Mouse (Mus musculus) embryo, embryonic 10 days (tissue): ENCODE data around the gene Dnah2.
A peak's percentile ranks its signal among the peaks of the same experiment; 100 is the strongest.

Experiments
- DNase-seq: peaks from one replicate; pipeline ENCODE4 v3.0.0-alpha.2; 2015; ENCODE audit warnings: low spot score

Gene Dnah2

DNA sequence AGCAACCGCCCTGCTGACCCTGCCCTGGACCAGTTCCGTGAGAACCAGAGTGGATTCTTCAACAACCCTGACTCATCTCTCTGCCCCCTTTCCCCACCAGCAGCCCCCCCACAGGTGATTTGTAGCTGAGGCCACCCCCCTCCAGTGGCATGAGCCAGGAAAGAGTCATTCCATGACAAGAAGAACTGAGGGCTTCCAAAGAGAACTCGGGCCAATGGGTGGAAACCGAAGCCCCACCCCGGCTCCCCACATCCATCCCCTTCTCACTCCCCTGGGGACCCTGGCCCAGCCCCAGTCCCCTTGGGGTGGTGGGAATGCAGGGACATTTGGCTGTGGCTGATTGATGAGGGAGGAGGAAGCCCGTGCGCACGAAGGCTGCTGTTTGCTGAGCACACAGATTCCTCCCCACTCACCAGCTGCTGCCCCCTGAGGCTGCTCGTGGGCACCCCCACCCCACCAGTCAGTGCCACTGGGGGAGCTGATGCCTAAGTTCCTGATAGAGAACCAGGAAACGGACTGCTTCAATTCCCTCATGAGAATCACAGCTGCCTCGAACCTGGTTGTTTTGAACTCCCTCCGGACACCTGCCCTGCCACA, at the start of gene Dnah2:
Gene Dnah2, minus strand, starts transcription at position 51 of the 597 bp plus-strand sequence.
- no peak for DNase-seq

DNA sequence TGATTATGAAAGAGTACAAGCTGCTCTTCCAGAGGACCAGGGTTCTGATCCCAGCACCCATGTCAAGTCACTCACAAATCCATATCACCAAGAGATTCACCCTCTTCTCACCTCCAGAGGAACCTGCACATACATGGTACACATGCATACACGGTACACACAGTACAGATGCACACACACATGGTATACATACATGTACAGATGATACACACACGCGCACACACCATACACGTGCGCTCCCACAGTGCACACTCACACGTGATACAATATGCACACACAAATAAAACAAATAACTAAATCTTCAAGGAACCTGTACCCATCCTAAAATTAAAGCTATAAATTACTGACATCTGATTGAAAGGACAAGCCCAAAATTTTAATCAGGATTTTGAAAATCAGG, 45.9 kb upstream of the Dnah2 start:
- no peak for DNase-seq

DNA sequence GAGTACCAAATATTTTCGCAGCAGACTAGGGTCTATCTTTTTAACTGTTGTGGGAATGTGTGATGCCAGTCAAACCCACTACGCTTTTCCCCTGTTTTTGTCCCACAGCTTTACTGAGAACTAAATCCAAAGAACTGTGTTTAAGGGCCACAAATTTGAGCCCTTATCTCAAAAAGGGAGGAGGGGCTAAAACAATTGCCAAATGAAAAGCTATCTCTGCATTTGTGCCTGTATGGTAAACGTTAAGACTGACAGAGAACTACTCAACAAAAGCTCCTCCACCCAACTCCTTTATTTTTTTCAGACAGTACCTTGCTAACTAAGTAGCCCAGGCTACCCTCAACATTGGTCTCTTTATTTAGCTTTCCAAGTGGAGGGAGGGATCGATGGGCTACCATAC, 43.9 kb upstream of the Dnah2 start:
- DNase-seq: no peak

DNA sequence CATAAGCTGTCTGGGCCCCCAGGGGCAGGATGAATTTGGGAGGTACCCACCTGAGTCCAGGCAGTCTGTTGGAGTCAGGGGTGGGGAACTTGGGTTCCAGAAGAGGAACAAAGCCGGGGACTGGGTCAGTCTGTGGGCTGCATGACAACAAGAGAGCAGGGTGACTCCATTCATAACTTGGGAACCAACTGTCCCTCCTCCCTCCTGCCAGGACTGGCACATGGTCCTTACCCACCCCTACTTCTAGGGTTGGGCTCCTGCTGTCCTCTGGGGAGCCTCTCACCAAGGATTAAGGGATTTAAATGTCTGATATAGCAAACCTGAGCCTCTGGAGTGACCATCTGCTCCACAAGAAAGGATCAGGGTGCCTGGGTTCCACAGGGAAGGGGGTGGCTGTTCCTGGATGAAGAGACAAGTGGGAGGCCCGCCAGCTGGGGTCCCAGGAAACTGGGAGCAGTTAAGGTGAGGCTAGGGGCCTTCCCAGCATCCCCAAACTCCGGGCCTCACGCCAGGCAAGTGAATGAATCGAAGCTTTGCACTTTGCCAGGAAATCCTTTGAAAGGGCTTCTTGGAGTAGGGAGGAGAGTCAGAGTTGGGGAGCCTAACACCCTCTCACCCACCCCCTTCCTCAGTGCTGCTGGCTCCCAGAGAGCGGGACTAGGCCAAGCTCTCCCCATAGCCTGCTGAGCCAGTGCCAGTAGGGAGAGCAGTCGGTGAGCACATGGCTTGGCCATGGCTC, 43.2 kb upstream of the Dnah2 start:
- DNase-seq: no peak

DNA sequence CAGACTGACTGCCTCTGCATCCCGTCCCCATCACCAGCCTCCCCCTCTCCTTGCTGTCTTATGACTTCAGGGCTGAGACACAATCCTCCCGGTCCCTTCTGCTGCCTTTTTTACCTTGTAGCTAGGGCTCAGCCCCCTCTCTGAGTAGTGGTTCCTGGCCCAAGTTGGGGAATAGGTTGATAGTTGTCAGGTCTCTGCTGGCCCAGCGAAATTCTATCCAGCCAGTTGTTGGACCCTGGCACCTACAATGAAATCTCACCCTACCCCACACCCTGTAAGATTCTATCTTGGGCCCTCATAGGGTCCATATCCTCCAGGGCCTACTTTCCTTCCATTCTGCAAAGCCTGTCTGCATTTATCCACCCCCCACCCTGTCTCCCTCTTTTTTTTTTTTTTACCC, 42.5 kb upstream of the Dnah2 start:
- DNase-seq: no peak

DNA sequence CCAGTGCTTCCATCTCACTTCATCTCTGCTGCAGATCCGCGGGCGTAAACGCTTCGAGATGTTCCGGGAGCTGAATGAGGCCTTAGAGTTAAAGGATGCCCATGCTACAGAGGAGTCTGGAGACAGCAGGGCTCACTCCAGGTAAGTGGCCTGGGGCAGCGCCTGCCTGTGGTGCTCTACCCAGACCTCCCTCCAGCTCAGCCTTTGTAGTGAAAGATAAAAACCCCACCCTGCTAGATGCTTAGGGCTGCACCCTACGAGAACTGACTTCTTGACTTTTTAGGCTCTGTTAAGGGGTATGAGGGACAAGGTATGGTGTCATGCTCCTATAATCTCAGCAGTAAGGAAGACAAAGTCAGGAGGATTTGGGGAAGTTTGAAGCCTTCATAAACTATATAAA, 41.7 kb upstream of the Dnah2 start:
- DNase-seq: no peak

DNA sequence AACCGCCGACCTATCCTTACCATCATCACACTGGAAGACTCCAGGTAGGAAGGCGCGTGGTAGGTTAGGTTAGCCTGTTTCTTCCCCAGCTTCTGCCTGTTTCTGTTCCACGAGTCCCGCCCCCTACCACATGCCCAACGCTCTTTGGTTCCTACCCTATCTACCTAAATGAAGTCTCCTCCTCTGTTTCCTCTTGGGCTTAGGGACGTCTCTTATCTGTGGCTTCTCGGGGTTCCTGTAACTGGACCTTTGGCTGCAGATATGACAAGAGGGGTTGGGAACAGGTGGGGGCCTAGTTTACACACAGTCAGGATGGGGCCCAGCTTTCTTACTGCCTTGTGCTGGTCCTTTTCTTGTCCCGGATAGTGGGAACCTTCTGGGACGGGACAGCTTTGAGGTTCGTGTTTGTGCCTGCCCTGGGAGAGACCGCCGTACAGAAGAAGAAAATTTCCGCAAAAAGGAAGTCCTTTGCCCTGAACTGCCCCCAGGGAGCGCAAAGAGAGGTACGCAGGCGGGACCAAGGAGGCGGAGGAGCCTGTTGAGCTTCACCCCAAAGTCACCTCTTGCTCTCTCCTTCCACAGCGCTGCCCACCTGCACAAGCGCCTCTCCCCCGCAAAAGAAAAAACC, 40.4 kb upstream of the Dnah2 start:
- DNase-seq: no peak

DNA sequence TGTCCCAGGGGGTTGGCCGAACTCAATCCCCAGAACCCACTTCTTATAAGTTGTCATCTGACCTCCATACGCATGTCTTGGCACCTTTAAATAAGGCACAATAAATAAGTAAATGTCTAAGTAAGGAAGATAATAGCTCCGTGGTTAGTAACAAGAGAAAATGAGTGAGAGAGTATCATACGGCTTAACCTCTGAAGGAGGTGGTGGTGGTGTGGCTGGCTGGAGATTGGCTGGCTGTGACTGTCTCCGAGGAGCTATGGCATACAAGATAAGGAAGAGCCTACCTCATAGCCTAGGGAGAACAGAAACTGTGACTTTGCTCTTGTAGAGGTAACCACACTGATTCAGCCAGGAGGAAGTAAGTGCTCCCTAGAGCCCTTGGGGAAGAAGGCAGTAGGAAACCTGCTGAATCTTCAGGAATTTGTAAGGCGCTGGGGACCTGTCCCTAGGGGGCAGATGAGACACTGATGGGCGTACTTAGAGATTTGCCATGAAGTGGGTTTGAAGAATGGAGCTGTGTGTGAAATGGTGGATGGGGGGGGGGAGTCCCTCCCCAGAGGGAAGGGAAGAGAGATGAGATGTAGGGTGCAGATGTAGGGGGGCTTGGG, 36.9 kb upstream of the Dnah2 start:
- DNase-seq: no peak

DNA sequence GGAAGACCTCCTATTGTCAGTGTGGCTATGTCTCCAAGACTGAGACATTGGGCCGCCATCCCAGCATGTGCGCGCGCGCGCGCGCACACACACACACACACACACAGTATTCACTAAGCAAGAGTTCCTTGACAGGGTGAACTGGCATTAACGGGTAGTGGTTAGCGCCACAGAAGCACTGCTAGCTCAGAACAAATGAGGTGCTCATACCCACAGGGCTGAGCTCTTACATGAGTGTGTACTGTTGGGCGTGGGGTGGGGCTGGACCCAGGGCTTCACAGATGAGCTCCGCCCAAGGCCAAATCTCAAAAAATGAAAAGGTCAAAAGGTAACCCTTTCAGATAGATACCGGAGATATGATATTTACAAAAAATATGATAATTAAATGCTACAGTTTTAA, 36.0 kb upstream of the Dnah2 start:
- no peak for DNase-seq

DNA sequence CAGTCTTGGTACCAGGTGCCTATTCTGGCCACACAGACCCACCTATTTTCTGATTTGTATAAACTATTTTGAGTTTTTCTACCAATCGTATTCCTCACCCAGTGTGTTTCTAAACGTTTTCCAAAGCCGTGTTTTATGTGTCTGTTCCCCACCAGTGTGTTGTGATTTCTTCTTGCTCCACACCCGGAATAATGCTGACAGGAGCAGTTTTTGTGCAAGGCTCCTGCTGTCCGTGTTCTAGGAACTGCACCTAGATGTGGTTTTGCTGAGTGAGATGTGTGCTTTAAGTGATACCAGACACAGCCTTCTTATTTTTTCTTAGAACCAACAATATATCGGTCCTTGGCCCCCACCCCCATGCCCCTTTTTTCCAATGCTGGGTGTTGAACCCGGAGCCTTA, 35.1 kb upstream of the Dnah2 start:
- no peak for DNase-seq

DNA sequence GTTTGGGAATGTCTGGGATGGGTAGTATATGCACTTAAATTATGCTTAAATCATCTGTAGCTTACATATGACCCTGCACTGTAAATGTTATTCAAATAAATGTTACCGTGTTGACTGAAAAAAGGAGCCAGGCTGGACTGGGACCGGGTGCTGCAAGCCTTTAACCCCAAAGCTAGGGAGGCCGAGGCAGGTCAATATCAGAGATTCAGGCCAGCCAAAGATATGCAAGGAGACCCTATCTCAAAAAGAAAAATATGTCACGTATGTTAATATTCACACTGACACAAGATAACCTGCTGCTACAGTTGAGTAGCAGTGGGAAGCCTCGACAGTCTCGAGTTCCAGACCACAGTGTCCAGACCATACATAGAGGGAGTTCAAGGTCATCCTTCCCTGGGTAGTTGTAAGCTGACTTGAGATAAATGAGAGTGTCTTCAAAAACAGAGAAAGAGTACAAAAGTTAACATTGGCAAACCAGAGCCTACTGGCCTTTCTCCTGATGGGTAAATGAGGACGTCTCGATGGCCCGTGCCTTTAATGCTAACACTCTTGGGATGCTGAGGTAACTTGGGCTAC, 33.4 kb upstream of the Dnah2 start:
- DNase-seq: no peak

DNA sequence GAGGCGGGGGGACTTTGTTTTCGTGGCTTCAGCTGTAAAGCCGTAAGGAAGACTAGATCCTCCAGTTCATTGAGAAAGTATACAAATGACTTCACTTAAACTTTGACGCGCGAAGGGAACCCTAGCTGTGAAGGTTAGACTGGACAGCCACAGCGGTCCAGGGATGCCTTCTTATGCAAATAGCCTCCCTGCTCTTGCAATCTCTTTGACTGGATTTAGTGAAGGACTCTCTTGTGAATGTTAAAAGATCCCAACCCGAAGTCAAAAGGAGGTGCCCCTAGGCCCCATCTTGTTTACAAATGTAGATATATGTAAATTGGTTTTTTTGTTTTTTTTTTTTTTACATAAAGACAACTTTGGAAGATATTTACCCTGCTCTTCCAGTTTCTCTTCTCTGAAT, 32.9 kb upstream of the Dnah2 start:
- peak; percentile 51 for DNase-seq

DNA sequence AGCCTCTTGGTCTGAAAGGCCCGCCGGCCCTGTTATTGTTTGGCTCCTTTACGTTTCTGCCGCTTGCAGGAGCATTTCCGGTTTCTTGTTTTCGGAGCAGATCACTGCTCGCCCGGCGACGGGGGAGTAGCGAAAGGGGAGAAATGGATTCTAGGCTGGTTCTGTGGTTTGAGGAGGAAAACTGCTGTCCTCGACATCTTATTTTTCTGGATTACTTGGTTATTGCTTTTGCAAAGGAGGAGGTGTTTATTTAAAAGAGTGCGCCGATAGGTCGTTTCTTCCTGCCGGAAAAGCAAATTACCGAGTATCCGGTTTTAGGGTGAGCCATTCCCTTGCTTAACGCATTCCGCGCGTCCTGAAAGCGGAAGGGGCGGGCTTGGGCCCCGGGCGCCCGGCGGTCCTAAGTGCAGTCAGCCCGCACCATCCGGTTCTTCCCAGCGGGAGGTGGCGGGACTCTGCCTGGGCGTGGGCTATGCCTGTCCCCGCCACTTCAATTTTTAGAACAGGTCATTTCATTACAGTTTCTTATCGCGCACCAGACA, 32.3 kb upstream of the Dnah2 start:
- DNase-seq: peak; percentile 95

DNA sequence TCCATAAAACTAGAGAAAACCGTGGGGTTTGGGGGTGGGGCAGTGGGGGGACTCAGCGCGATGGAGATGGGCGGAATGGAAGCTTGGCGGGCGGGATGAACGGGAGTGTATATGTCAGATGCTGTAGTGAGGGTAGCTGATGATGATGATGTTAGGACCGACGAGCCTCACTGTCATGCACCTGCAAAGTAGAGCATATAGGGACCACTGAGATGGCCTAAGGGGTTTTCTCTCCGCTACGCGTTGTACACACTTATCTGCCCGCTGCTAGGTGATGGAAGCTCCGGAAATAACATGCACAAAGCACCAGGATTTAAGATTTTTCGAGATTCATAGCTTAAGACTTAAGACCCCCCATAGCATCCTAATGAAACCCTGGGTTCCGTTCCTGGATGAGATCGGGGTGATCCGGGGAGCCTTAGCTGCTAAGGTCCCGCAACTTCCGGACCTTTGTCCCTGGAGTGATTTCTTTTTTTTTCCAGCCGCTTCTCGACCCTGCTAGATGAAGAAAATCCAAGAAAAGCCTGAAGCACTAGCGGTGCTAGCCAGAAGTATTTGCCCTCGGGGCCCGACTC, 31.7 kb upstream of the Dnah2 start:
- no peak for DNase-seq

DNA sequence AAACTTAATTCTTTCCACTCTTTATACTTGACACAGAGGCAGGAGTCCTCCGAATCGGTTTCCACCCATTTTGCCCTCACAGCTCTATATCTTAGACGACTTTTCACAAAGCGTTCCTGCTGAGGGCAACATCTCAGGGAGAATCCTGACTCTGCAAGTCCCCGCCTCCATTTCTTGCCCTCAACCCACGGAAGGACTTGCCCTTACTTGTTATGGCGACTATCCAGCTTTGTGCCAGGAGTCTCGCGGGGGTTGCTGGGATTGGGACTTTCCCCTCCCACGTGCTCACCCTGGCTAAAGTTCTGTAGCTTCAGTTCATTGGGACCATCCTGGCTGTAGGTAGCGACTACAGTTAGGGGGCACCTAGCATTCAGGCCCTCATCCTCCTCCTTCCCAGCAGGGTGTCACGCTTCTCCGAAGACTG, 31.2 kb upstream of the Dnah2 start, which contains the start of the genes Wrap53 and Trp53:
Gene Wrap53, minus strand, starts transcription at position 165 of the 424 bp plus-strand sequence.
Gene Trp53, plus strand, starts transcription at position 269 of the 424 bp plus-strand sequence.
- DNase-seq: peak; percentile 96

DNA sequence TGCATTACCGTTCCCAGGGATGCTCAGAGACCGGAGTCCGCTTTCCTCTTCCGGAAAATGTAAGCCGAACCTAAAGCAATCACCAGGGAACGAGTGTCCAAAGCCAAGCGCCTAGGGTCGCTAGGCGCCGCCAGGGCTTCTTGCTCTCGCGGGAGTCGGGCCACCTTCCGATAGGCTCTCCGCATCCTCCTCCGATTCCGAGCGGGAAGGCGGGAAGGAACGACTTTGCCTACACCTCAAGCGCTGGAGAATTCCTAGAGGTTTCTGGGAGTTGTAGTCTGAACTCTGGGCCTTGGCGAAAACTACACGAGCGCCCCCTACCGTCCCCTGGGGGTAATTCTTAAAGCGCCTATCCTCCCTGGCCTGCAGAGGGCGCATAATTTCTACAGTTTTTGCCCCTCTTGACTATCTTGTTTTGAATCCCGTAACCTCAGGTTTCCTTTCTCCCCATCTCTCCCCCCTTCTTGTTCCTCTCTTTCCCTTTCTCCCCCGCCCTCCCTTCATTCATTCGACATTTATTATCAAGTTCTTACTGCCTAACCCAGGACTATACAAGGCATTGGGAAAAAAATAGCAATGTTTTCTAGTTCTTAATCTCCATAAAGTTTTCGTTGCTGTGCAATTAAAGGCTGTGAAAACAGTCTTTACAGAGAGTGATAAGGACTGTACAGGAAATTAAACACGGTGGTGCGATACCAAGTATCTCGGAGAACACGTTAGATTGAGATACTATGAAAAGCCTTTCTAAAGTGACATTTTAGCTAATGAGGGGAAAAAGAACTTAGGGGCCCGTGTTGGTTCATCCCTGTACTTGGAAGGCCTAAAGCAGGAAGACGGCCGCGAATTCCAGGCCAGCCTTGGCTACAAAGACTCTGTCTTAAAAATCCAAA, 30.5 kb upstream of the Dnah2 start:
- peak; percentile 98 for DNase-seq

DNA sequence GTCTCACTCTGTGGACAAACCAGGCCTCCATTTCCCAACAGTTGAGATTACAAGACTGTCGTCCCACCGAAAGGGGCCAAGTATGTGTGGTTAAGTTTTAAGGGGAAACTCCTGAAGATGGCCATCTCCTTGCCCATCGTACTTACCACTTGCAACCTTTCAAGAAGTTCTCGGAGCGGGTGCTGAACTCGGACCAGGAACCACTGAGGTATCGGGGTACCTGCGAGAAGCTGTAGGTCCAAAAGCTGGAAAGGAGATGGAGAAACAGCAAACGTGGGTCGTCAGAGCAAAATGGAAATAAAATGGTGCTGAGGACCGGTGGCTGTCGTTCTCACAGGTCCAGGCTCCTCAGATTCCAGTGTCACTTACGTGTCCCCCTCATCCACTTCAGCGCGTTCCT, 29.4 kb upstream of the Dnah2 start:
- DNase-seq: no peak

DNA sequence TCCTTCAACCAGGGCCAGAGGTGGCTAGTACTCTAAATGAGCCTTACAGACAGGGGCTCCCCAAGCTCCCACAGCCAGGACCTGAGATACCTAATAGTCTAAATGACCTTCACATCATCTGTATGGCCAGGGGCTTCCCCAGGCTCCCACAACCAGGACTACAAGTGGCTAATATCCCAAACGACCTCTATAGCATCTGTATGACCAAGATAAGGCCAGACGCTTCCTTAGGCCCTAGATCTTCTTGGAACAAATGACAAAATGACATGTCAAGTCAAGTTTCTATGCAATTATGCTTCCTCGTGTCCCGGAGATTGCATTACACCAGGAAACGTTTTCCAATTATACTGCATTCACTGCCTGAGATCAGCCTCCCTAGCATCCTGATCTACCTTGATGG, 27.4 kb upstream of the Dnah2 start:
- DNase-seq: no peak

DNA sequence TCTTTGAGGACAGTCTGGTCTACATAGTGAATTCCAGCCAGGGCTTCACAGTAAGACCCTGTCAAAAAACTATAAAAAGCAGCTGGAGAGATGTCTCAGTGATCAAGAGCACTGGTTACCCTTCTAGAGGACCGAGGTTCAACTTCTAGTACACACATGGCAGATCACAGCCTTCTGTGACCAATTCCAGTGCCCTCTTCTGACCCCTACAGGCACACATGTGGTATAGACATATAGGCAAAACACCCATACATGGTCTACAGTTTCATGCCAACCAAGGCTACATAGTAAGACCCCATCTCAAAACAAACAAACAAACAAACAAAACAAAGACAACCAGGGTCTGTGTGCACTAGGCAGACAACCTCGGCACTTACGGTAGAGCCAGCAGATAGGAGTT, 26.3 kb upstream of the Dnah2 start:
- DNase-seq: peak; percentile 77

DNA sequence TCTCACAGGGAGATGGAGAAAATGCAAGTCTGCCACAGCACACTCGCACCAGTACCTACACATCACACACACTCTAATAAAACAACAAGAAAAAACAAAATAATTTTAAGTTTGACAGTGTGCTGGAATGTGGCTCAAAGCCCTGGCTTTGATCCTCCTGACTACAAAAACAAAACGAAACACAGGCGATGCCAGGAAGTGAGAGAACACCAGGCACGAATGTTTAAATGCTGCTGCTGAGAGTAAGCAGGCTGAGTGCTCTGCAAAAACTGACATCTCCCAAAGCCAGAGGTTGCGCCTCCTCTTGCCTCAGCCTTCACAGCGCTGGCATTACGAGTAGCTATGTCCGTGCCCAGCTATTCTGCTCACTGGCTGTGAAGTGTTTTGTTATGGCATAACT, 16.2 kb upstream of the Dnah2 start:
- DNase-seq: no peak

DNA sequence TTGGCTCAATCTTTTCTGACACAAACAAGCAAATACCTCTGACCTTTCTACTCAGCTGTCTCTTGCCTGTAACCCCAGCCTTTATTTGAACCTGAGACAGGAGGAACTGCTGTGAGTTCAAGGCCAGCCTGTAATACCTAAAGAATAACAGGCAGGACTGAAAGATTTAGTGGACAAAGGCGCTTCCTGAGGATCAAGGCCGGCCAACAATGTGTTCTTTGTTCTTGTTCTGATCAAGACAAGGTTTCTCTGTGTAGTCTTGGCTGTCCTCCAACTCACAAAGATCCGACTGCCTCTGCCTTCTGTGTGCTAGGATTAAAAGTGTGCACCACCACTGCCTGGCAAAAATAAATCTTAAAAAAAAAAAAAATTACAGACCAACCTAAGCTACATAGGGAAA, 15.5 kb upstream of the Dnah2 start:
- no peak for DNase-seq
